Mouse (Mus musculus): ENCODE data around the gene Prr15l.

Gene Prr15l

GRCm38 (mm10) chr11:96919003-96919402 is 8.9 kb upstream of the Prr15l start:
- no peak for DNase-seq (ENCODE audit: low read depth)

DNA sequence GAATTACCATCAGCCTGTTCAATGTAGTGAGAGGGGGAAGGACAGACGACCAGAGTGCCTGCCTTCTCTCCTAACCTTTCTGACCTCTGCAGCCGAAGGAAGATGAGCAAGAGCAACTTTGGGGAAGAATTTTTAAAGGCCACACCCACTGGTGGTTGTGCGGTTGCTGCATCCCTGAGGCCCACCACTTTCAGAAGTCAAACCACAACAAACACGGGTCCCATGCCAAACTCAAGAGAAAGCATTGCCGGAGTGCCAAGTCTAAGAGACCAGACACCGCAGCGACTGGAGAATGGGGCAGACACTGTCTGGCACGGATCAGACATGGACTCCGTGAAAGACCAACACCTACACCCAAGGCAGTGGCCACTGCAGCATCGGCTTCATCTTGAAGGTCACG is 3.0 kb upstream of the Prr15l start:
- peak; percentile 41 for DNase-seq (ENCODE audit: low read depth)

DNA sequence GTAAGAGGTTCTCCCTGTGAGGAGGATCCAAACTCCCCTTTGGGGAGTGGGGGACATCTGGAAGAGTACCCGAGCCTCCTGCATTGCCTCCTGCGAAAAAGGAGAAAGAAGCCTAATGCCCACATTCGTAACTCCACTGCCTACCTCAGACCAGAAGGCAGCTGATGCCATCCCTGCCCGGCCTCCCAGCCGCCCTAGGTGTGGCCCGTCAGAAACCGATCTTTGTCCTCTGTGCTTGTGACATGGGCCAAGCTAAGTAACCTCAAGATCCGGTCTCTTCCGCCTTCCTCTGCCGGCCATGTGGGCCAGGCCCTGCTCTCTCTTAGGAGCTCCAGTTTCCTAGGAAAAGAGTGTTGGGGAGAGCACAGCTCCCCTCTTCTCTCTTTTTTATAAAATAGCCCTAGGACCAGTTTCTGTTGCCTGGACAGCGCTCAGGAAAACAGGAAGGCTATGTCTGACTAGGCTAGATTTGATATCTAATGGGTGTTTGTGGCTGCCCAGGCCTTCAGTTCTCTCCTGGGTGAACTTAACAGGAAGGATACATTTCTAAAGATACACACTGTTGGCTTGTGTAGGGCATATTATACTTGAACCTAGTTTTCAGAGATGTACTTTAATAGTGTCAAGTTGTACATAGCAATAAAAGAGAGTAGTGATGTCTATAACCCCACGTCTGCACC is 2.3 kb upstream of the Prr15l start:
- DNase-seq (ENCODE audit: low read depth) = no peak

DNA sequence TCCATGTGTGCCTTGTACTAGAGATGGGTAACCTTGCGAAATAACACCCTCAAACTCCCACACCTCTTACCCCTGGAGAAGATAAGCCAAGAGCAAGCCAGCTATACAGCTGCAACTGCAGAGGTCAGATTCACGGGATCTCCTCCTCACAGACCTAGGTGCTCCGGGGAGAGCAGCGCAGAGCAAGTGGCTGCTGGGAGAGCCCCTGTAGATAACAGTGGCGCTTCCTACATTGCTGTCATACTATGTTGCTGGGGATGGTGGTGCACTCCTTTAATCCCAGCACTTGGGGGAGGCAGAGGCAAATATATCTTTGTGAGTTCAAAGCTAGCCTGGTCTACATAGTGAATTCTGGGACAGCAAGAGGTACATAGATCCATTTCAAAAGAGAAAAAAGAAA is 1.3 kb upstream of the Prr15l start:
- no peak for DNase-seq (ENCODE audit: low read depth)

DNA sequence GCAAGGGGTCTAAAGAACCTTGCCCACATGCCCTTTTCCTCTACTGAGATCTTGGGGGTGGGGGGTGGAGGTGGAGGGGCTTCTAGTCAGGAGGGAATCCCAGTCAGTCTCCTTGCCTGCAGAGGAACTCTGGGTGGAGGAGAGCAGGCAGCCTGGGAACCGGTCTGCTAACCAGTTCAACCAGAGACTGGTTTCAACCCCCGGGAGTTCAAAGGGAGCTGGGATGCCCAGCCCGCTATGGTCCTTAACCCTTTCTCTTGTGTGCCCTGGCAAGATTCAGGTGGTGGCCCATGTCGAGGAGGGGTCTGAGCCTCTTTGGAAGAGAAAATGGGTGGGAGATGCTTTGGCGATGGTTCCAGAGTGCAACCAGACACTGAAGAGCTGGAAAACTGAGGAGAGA is 787 bp downstream of the Prr15l start:
- DNase-seq (ENCODE audit: low read depth) = no peak

DNA sequence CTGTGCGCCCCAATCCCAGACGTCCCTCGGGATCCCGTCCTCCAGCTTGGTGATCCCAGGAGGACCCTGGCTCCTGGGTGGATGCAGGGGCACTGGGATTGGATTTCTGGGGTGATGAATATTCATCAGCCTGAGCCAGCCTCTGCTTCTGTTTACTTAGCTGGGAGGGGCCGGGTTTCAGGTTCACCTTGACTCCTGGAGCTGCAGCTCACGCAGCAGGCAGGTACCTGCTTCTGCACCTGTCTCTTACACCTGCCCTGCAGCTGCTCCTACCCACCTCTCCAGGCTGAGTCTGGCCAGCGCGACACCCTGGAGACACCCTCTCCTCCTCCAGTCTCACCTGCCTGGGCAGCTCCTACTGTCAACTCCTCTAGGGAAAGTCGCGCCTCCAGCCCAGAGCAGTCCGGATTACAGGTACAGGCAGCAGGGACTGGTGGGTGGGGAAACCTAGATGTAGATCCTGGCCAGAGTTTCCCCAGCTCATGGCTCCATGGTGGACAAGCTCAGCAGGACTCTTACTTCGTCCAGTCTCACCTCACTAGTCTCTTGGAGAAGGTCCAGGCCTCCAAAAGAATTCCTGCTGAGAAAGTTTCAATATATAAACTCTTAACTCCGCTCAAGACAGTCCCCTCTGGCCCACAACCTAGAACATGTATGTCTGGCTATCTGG is 1.3 kb downstream of the Prr15l start:
- DNase-seq (ENCODE audit: low read depth) = no peak

GRCm38 (mm10) chr11:96929766-96930331 is 1.9 kb downstream of the Prr15l start:
- DNase-seq (ENCODE audit: low read depth) = no peak

GRCm38 (mm10) chr11:96931327-96932062 is 3.6 kb downstream of the Prr15l start:
- no peak for DNase-seq (ENCODE audit: low read depth)

DNA sequence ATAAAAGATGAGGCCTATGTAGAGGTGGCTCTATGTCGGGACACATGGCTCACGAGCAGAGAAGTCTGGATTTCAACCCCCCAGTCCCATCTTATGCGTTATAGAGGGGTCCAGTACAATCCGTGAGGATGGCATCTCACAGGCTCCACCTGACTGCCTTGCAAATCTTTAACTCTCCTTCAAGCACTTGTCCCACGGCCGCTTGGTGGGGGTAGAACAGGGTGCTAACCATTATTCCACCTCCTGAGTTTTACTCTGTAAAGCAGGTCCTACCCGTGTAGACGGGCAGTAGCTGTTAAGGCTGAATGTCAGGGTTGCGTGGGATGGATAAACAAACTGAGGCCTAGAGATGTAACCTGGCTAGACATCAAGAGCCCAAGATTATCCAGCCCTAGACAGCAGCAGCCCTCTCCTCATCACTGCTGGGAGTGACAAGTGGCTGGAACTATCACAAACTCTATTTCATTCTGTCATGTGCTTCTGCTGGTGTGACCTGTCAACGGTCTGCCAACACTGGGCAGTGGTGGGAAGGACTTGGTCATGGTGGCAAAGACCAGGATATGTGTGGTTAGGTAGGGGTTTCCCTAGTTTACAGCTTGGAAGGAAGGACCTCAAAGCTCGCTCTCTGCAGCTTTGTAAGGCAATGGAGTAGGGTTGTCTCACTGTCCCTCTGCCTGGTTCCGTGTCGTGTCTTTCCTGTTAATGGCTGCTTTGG is 5.8 kb downstream of the Prr15l start:
- DNase-seq (ENCODE audit: low read depth) = peak; percentile 84

DNA sequence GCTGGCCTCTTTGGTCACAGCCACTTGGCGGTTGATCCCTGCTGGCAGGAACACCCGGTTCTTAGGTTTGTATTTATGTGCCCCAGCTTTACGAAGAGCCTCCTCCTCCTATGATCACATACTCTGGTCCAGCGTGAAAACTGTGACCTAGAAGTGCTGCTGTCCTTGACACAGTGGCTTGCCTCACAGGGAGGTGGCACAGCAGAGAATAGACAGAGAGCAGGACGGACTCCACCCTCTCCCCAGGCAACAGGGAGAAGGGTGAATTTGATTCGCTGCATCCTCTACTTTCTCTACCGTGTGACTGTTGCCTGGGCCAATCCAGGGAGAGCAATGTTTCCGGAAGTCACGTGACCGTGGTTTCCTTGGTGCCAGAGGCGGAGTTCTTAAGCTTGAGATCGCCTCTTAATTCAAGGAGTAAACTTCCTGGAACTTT is 7.0 kb downstream of the Prr15l start:
- DNase-seq (ENCODE audit: low read depth) = peak; percentile 40

- no peak for DNase-seq (ENCODE audit: low read depth)
Measured at GRCm38 (mm10) chr11:96935872-96936650, 8.2 kb downstream of the Prr15l start.

DNA sequence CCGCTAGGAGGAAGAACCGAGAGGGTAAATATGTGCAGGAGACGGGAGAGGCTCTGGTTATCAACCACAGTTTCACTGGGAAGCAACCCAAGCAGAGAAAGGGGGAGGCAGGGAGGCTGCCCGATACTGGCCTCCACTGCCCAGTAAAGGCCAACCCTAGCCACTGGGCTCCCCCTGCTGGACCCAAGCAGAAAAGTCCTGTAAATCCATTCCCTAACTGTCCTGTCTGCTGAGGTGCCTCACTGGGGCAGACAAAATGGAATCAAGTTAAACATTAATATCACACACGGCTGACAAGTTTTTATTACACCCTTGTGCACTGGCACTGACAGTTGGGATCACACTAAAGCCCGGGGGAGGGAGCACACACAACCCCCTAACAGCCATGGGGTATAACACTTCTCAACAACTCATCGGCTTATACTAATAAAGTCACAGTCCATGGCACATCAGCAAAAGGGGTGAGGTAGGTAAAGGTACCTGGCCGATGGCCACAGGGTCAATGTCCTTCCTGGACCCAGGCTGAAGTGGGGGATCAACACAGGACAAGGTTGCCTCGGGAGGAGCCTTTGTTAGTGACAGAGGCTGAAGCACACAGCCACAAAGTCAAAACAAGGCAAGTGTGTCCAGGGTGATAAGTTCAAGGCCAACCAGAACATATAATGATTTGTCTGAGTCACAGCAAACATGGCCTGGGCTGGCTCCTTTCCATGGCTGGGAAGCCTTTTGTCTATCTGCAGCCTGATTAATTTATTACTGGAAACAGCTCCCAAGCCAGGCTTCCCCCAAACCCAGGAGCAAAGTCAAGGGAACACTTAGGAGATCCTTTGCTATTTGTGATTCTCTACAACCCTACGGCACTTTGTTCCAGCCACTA is 9.9 kb downstream of the Prr15l start:
- peak; percentile 71 for DNase-seq (ENCODE audit: low read depth)

DNA sequence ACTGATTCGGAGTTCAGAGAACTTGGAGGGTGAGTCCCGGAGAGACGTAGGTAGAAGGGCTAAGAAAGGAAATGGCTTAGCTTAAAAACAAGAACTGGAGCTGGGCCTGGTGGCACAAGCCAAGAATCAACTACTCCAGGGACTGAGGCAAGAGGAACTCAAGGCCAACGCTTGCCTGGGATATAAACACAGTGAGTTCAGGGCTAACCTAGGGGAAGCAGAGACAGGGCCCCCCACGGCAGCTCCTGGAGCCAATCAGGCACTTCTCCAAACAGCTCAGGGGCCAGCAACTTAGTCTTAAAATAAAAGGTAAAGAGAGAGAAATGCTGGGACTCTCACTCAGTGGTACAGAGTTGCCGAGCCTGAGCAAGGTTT is 10.5 kb downstream of the Prr15l start:
- no peak for DNase-seq (ENCODE audit: low read depth)

GRCm38 (mm10) chr11:96940578-96941465 is 12.9 kb downstream of the Prr15l start:
- DNase-seq (ENCODE audit: low read depth) = no peak

- no peak for DNase-seq (ENCODE audit: low read depth)
Measured at GRCm38 (mm10) chr11:96941989-96942590, 14.2 kb downstream of the Prr15l start.

GRCm38 (mm10) chr11:96943746-96944304 is 15.9 kb downstream of the Prr15l start, which contains the start of gene Pnpo:
Gene Pnpo (minus strand): TSS chr11:96943986.
- peak; percentile 99 for DNase-seq (ENCODE audit: low read depth)

DNA sequence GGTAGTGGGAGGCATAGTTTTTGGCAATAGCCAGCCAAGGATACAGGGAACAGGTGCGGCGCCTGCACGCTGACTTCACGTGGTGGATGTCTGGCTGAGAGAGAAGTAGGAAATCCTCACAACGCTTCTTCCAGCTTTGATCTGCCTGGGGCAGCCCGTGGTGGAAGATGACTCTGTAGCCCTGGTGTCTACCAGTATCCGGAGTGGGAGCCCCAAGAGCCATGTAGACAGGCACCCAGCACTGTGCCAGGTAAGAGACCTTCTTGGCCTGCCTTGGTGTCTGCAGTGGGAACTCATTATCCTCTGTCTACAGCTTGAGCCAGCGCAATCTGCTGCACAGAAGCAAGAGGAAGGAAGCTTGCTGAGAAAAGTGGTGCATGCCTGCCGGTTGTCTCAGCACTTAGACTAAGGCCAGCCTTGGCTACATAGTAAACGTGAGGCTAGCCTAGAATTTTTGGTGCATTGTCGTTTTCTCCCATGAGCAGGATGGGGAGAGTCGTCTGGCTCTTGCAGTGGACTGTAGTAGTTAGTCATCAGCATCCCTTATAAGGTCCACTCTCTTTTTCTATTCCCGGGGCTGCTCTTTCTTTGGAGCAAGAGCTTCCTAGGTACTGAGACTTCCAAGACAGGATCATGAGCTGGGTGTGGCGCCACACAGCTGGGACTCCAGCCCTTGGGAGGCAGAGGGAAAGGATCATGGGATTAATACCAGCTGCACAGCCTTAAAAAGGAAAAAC is 17.1 kb downstream of the Prr15l start:
- DNase-seq (ENCODE audit: low read depth) = peak; percentile 47

DNA sequence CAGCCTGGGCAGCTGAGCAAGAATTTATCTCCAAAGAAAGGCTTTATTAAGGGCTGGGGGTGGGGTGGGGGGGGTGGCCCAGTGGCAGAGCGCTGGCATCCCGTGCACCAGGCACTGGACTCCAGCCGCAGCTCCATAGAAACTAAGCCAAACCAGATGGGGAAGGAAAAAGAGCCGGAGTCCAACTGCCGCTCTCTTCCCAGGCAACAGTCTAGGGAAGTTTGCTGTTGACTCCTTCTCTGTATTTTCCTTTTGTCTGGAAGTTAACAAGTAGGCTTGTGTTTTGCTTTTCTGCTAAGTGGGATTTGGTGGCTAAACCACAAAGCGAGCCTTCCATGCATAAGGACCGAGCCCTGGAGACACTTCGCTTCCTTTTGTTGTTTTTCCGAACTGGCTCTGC is 18.6 kb downstream of the Prr15l start:
- DNase-seq (ENCODE audit: low read depth) = no peak

Measured in 416B (cell line).